Mouse (Mus musculus): ENCODE measurements around the gene Col6a2. TPM values are rescaled to one million over a fixed set of nuclear protein-coding genes. Genes with fewer than 3 reads are reported as not detected.

The Col6a2 gene
- polyA plus RNA-seq, 1 experiment from 2014 or later: 5.4 TPM

GRCm38 (mm10) chr10:76575374-76575773, 48.1 kb downstream of the Col6a2 start, which contains the start of gene Ftcd:
TSS of gene Ftcd (plus strand) at chr10:76575648.
- no peaks in the 10 kb centered on the region for H3K36me3 ChIP-seq (ENCODE audit: poor library complexity, severe bottlenecking)
- no peak within 1 kb of the TSS for H3K4me2 ChIP-seq
- no peaks in the 10 kb centered on the region for H3K4me1 ChIP-seq
- no peak for ATAC-seq
- H3K9ac ChIP-seq: no peak within 1 kb of the TSS
- H3K4me3 ChIP-seq: no peak within 1 kb of the TSS
- WGBS: 91% methylated on average over 3 of the region's 3 CpGs
- H3K27ac ChIP-seq: no peak within 1 kb of the TSS
- no peaks in the 10 kb centered on the region for H3K27me3 ChIP-seq
- no peaks in the 10 kb centered on the region for H3K9me3 ChIP-seq (replicated peaks)

GRCm38 (mm10) chr10:76572151-76572550, 51.3 kb downstream of the Col6a2 start:
- Histone ChIP-seq H3K9ac (no peak overlapping the region), H3K27me3 (no peaks in the 10 kb centered on the region), H3K36me3 (ENCODE audit: poor library complexity, severe bottlenecking) (no peaks in the 10 kb centered on the region), H3K4me2 (no peak overlapping the region), H3K4me1 (no peaks in the 10 kb centered on the region), H3K27ac (no peak overlapping the region), H3K9me3 (replicated peaks) (no peaks in the 10 kb centered on the region), H3K4me3 (no peak overlapping the region)
- WGBS: 30% methylated on average over 3 of the region's 3 CpGs
- ATAC-seq: no peak

GRCm38 (mm10) chr10:76571070-76571469, 52.4 kb downstream of the Col6a2 start:
- H3K9me3 ChIP-seq (replicated peaks): no peaks in the 10 kb centered on the region
- no peaks in the 10 kb centered on the region for H3K36me3 ChIP-seq (ENCODE audit: poor library complexity, severe bottlenecking)
- no peaks in the 10 kb centered on the region for H3K27me3 ChIP-seq
- H3K4me3 ChIP-seq: no peak overlapping the region
- H3K4me2 ChIP-seq: no peak overlapping the region
- H3K27ac ChIP-seq: no peak overlapping the region
- H3K4me1 ChIP-seq: no peaks in the 10 kb centered on the region
- ATAC-seq: no peak
- H3K9ac ChIP-seq: no peak overlapping the region
- WGBS: 79% methylated on average over 2 of the region's 2 CpGs

- no peak for ATAC-seq
- H3K9me3 ChIP-seq (replicated peaks): no peaks in the 10 kb centered on the region
- H3K4me2 ChIP-seq: no peak overlapping the region
- no peak overlapping the region for H3K4me3 ChIP-seq
- no peaks in the 10 kb centered on the region for H3K36me3 ChIP-seq (ENCODE audit: poor library complexity, severe bottlenecking)
- H3K9ac ChIP-seq: no peak overlapping the region
- no peaks in the 10 kb centered on the region for H3K4me1 ChIP-seq
- no peak overlapping the region for H3K27ac ChIP-seq
- WGBS: 95% methylated on average over 22 of the region's 22 CpGs
- H3K27me3 ChIP-seq: no peaks in the 10 kb centered on the region
These were observed 53.3 kb downstream of the Col6a2 start for GRCm38 (mm10) chr10:76569996-76570685.

- Histone ChIP-seq H3K27me3 (no peaks in the 10 kb centered on the region), H3K4me3 (no peak within 1 kb of the TSS), H3K4me2 (no peak within 1 kb of the TSS), H3K9ac (no peak within 1 kb of the TSS), H3K4me1 (no peaks in the 10 kb centered on the region), H3K27ac (no peak within 1 kb of the TSS), H3K36me3 (ENCODE audit: poor library complexity, severe bottlenecking) (no peaks in the 10 kb centered on the region), H3K9me3 (replicated peaks) (no peaks in the 10 kb centered on the region)
- 90% methylated on average over 10 of the region's 10 CpGs for WGBS
- ATAC-seq: no peak
These were observed 61.5 kb downstream of the Col6a2 start, which contains the start of gene Spatc1l for GRCm38 (mm10) chr10:76561972-76562371. TSS of gene Spatc1l (plus strand) at chr10:76562272.

GRCm38 (mm10) chr10:76554061-76554460, 69.4 kb downstream of the Col6a2 start:
- Histone ChIP-seq H3K4me1 (no peaks in the 10 kb centered on the region), H3K9me3 (replicated peaks) (no peaks in the 10 kb centered on the region), H3K36me3 (ENCODE audit: poor library complexity, severe bottlenecking) (peaks cover 68% of the 10 kb centered on the region), H3K4me3 (no peak overlapping the region), H3K27ac (no peak overlapping the region), H3K27me3 (no peaks in the 10 kb centered on the region), H3K9ac (no peak overlapping the region), H3K4me2 (no peak overlapping the region)
- no peak for ATAC-seq
- WGBS: 89% methylated on average over 5 of the region's 5 CpGs

GRCm38 (mm10) chr10:76551556-76551955, 71.9 kb downstream of the Col6a2 start:
- Histone ChIP-seq H3K4me2 (no peak overlapping the region), H3K4me1 (no peaks in the 10 kb centered on the region), H3K9ac (no peak overlapping the region), H3K9me3 (replicated peaks) (no peaks in the 10 kb centered on the region), H3K27ac (no peak overlapping the region), H3K4me3 (no peak overlapping the region), H3K36me3 (ENCODE audit: poor library complexity, severe bottlenecking) (peaks cover 93% of the 10 kb centered on the region), H3K27me3 (no peaks in the 10 kb centered on the region)
- no peak for ATAC-seq
- 77% methylated on average over 3 of the region's 3 CpGs for WGBS

- no peak for ATAC-seq
- Histone ChIP-seq H3K27ac (no peak overlapping the region), H3K4me3 (no peak overlapping the region), H3K9me3 (replicated peaks) (no peaks in the 10 kb centered on the region), H3K4me1 (no peaks in the 10 kb centered on the region), H3K9ac (no peak overlapping the region), H3K27me3 (no peaks in the 10 kb centered on the region), H3K36me3 (ENCODE audit: poor library complexity, severe bottlenecking) (peaks cover 97% of the 10 kb centered on the region), H3K4me2 (no peak overlapping the region)
- 86% methylated on average over 5 of the region's 5 CpGs for WGBS
These were observed 73.0 kb downstream of the Col6a2 start for GRCm38 (mm10) chr10:76550458-76550857.

GRCm38 (mm10) chr10:76548218-76548617, 75.2 kb downstream of the Col6a2 start:
- no peak for ATAC-seq
- Histone ChIP-seq H3K4me2 (no peak overlapping the region), H3K9me3 (replicated peaks) (no peaks in the 10 kb centered on the region), H3K36me3 (ENCODE audit: poor library complexity, severe bottlenecking) (peaks cover 100% of the 10 kb centered on the region), H3K9ac (no peak overlapping the region), H3K27me3 (no peaks in the 10 kb centered on the region), H3K4me3 (no peak overlapping the region), H3K4me1 (no peaks in the 10 kb centered on the region), H3K27ac (no peak overlapping the region)
- WGBS: 94% methylated on average over 8 of the region's 8 CpGs

GRCm38 (mm10) chr10:76546566-76546965, 76.9 kb downstream of the Col6a2 start:
- no peaks in the 10 kb centered on the region for H3K9me3 ChIP-seq (replicated peaks)
- no peaks in the 10 kb centered on the region for H3K27me3 ChIP-seq
- WGBS: 93% methylated on average over 8 of the region's 8 CpGs
- H3K9ac ChIP-seq: no peak overlapping the region
- H3K27ac ChIP-seq: no peak overlapping the region
- ATAC-seq: no peak
- H3K4me3 ChIP-seq: no peak overlapping the region
- no peaks in the 10 kb centered on the region for H3K4me1 ChIP-seq
- H3K36me3 ChIP-seq (ENCODE audit: poor library complexity, severe bottlenecking): peaks cover 100% of the 10 kb centered on the region
- H3K4me2 ChIP-seq: no peak overlapping the region

Other genes starting within 250 kb of the Col6a2 start
- 2.1 TPM in 1 of 2 replicates, not detected in the other for gene AC141477.1, start 183.2 kb downstream of the Col6a2 start, polyA plus RNA-seq (2015; fragmentation: Nextera tagmentation; extraction: Ambion mirVana)
- gene Pcnt, start 180.8 kb downstream of the Col6a2 start, polyA plus RNA-seq (2015; fragmentation: Nextera tagmentation; extraction: Ambion mirVana): 14.8 and 15.0 TPM in 2 replicates
- not detected in 2 replicates for gene 2610028H24Rik, start 174.5 kb downstream of the Col6a2 start, polyA plus RNA-seq (2015; fragmentation: Nextera tagmentation; extraction: Ambion mirVana)
- gene Mcm3ap, start 154.7 kb downstream of the Col6a2 start, polyA plus RNA-seq (2015; fragmentation: Nextera tagmentation; extraction: Ambion mirVana): 68.0 and 71.3 TPM in 2 replicates
- gene Ybey, start 154.5 kb downstream of the Col6a2 start, polyA plus RNA-seq (2015; fragmentation: Nextera tagmentation; extraction: Ambion mirVana): 7.8 and 7.9 TPM in 2 replicates
- 48.4 and 51.6 TPM in 2 replicates for gene Lss, start 92.0 kb downstream of the Col6a2 start, polyA plus RNA-seq (2015; fragmentation: Nextera tagmentation; extraction: Ambion mirVana)
- gene Spatc1l, start 61.4 kb downstream of the Col6a2 start, polyA plus RNA-seq (2015; fragmentation: Nextera tagmentation; extraction: Ambion mirVana): 0.22 TPM in 1 of 2 replicates, not detected in the other
- not detected in 2 replicates for gene Ftcd, start 48.0 kb downstream of the Col6a2 start, polyA plus RNA-seq (2015; fragmentation: Nextera tagmentation; extraction: Ambion mirVana)
- 4.4 and 5.9 TPM in 2 replicates for gene Col6a1, start 102.5 kb upstream of the Col6a2 start, polyA plus RNA-seq (2015; fragmentation: Nextera tagmentation; extraction: Ambion mirVana)

Measured in forebrain, embryonic 13.5 days (tissue).